Mouse (Mus musculus) thymus, postnatal 0 days (tissue): ENCODE results near the gene Ulk4. TPM values are rescaled to one million over a fixed set of nuclear protein-coding genes. Genes with fewer than 3 reads are reported as not detected.
"Not testable (repeated sequence)": the region's sequence is repeated elsewhere in the genome, so short reads cannot be mapped to it uniquely, and the experiment has no call there.

Experiments used
- DNase-seq: peaks from one replicate; pipeline ENCODE4 v3.0.0-alpha.2; 2015; ENCODE audit warnings: low spot score
- polyA plus RNA-seq: library from polyadenylated mRNA; unstranded; fragments of >200 nt; fragmentation: Nextera tagmentation; extraction: Ambion mirVana; gene quantifications from 2 replicates; pipeline ENCODE4 v1.2.1, GENCODE M21; 2015

Ulk4 gene
- polyA plus RNA-seq, 1 experiment from 2014 or later = 55.5 TPM

- not testable (repeated sequence) for DNase-seq
Observed at GRCm38 (mm10) chr9:121199146-121199685, 77.8 kb downstream of the Ulk4 start.

- DNase-seq = no peak
Observed at GRCm38 (mm10) chr9:121196473-121196872, 80.5 kb downstream of the Ulk4 start.

- no peak for DNase-seq
Observed at GRCm38 (mm10) chr9:121195106-121195505, 81.9 kb downstream of the Ulk4 start.

- DNase-seq = no peak
Observed at GRCm38 (mm10) chr9:121192601-121193370, 84.2 kb downstream of the Ulk4 start.

GRCm38 (mm10) chr9:121187811-121188210 is 89.2 kb downstream of the Ulk4 start:
- no peak for DNase-seq

GRCm38 (mm10) chr9:121185796-121186195 is 91.2 kb downstream of the Ulk4 start:
- no peak for DNase-seq

GRCm38 (mm10) chr9:121176350-121176749 is 100.6 kb downstream of the Ulk4 start:
- no peak for DNase-seq

GRCm38 (mm10) chr9:121175201-121175600 is 101.8 kb downstream of the Ulk4 start:
- no peak for DNase-seq

GRCm38 (mm10) chr9:121172123-121172522 is 104.9 kb downstream of the Ulk4 start:
- no peak for DNase-seq

- no peak for DNase-seq
Observed at GRCm38 (mm10) chr9:121171609-121172008, 105.4 kb downstream of the Ulk4 start.

- no peak for DNase-seq
Observed at GRCm38 (mm10) chr9:121164607-121165006, 112.4 kb downstream of the Ulk4 start.

- peak; percentile 59 for DNase-seq
Observed at GRCm38 (mm10) chr9:121162789-121163188, 114.2 kb downstream of the Ulk4 start.

GRCm38 (mm10) chr9:121161818-121162565 is 115.0 kb downstream of the Ulk4 start:
- DNase-seq = no peak

GRCm38 (mm10) chr9:121156253-121156831 is 120.7 kb downstream of the Ulk4 start:
- no peak for DNase-seq

- DNase-seq = no peak
Observed at GRCm38 (mm10) chr9:121153276-121153675, 123.7 kb downstream of the Ulk4 start.

- no peak for DNase-seq
Observed at GRCm38 (mm10) chr9:121148602-121149001, 128.4 kb downstream of the Ulk4 start.

- DNase-seq = no peak
Observed at GRCm38 (mm10) chr9:121143208-121143607, 133.8 kb downstream of the Ulk4 start.

GRCm38 (mm10) chr9:121132549-121132948 is 144.4 kb downstream of the Ulk4 start:
- no peak for DNase-seq

GRCm38 (mm10) chr9:121129533-121129932 is 147.5 kb downstream of the Ulk4 start:
- no peak for DNase-seq

GRCm38 (mm10) chr9:121128934-121129333 is 148.1 kb downstream of the Ulk4 start:
- DNase-seq = no peak

GRCm38 (mm10) chr9:121127025-121127424 is 150.0 kb downstream of the Ulk4 start:
- no peak for DNase-seq

- no peak for DNase-seq
Observed at GRCm38 (mm10) chr9:121124705-121125104, 152.3 kb downstream of the Ulk4 start.
